In the genomic region with DNA sequence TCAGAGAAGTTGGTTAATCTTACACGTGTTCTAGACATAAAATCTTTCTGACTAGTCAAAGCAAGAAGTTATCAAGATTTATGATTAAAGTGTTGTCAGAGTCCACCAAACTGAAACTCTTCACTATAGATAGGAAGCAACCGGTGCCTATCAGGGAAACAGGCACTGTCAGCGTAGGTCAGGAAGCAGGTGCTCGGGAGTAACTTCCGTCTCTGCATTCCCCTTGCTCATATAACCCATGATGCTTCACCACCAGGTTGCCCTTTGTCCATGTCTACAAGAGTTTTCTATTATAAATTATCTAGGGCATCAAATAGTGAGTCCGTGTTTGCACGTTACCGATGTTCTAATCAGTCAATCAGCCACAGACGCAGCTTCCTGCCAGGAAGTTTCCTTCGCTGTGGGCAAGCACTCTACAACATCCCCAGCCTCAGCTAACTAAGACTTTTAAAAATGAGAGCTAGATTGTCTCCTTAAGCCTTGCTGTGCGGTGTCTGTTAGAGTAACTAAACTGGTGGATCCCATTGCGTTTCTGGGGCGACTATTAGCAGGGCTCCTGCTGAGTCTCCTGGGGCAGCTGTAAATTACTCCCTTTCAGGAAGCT, we compare ENCODE assay signal across 19 mouse cellular contexts. TPM values are rescaled to one million over a fixed set of nuclear protein-coding genes. Genes with fewer than 3 reads are reported as not detected.
A peak's percentile ranks its signal among the peaks of the same experiment; 100 is the strongest.
DNase-seq lines count a peak whose midpoint lies in the region; ATAC-seq and TF ChIP-seq lines count a peak whose summit lies in the region.
"Had no signal": no experiment of that assay in that cellular context is flagged by ENCODE, and none has a peak within 500 bp of the region (broad histone marks: within the 10 kb centered on the region; RNA-seq: fewer than 3 reads in every experiment).

No protein-coding gene starts in this region.

- TF ChIP-seq POLR2A in brain, embryonic 14.5 days (IDR thresholded peaks at IDR 0.05; ENCODE audit: borderline replicate concordance, extremely low read depth, insufficient read depth, insufficient read length, poor library complexity, severe bottlenecking) = no peak

- H3K27ac ChIP-seq in heart, embryonic 11.5 days (ENCODE audit: low read depth, low read length) = no peak overlapping the region
- H3K27ac ChIP-seq in kidney, embryonic 16.5 days (ENCODE audit: low read length) = no peak overlapping the region
- H3K27ac ChIP-seq in intestine, postnatal 0 days (ENCODE audit: low read depth, low read length) = no peak overlapping the region
- H3K27ac ChIP-seq: hindbrain, embryonic 15.5 days; limb, embryonic 12.5 days; macrophage; midbrain, embryonic 15.5 days had no signal

- 15% methylated on average over 13 of the region's 13 CpGs for WGBS in heart, embryonic 11.5 days (ENCODE audit: insufficient replicate concordance)
- WGBS in kidney, embryonic 16.5 days = 20% methylated on average over 13 of the region's 13 CpGs
- WGBS in intestine, postnatal 0 days = 21% methylated on average over 13 of the region's 13 CpGs

- peaks cover 14% of the 10 kb centered on the region; the same call in 1 of the 2 replicates for H3K27me3 ChIP-seq in heart, embryonic 11.5 days (ENCODE audit: control insufficient read depth, insufficient read depth, low read length)
- H3K27me3 ChIP-seq in kidney, embryonic 16.5 days (ENCODE audit: insufficient read depth, low read length) = peaks cover 4% of the 10 kb centered on the region; the same call in 1 of the 2 replicates
- H3K27me3 ChIP-seq in intestine, postnatal 0 days (replicated peaks; ENCODE audit: control insufficient read depth, insufficient read depth, low read length) = peaks cover 6% of the 10 kb centered on the region; the same call in 1 of the 2 replicates
- H3K27me3 ChIP-seq: hindbrain, embryonic 15.5 days; midbrain, embryonic 15.5 days had no signal

- no peak overlapping the region for H3K9ac ChIP-seq in heart, embryonic 11.5 days (ENCODE audit: low read depth, low read length)
- no peak overlapping the region for H3K9ac ChIP-seq in kidney, embryonic 16.5 days (replicated peaks; ENCODE audit: low read length)
- H3K9ac ChIP-seq in intestine, postnatal 0 days (ENCODE audit: low read depth, low read length) = no peak overlapping the region
- H3K9ac ChIP-seq: hindbrain, embryonic 15.5 days; limb, embryonic 12.5 days; midbrain, embryonic 15.5 days had no signal

- 0 out of 2 replicates have a peak, but pooled peaks cover 3% of the 10 kb centered on the region for H3K4me1 ChIP-seq in heart, embryonic 11.5 days (ENCODE audit: control insufficient read depth, insufficient read depth, low read length)
- H3K4me1 ChIP-seq in kidney, embryonic 16.5 days (ENCODE audit: insufficient read depth, low read length) = peaks cover 10% of the 10 kb centered on the region; the same call in 1 of the 2 replicates
- no peaks in the 10 kb centered on the region for H3K4me1 ChIP-seq in intestine, postnatal 0 days (replicated peaks; ENCODE audit: control insufficient read depth, insufficient read depth, low read length)
- H3K4me1 ChIP-seq: midbrain, embryonic 15.5 days had no signal

- no peak for DNase-seq in heart, adult 11 months
- no peak for DNase-seq in kidney, postnatal 25 days
- peak; percentile 14 for DNase-seq in brain, embryonic 14.5 days (ENCODE audit: low read depth)
- DNase-seq in urinary bladder, adult 18-20 months (ENCODE audit: low spot score in 2 of 2) = no peak
- DNase-seq in natural killer cell, adult 2 months (ENCODE audit: low spot score in 2 of 2) = no peak
- DNase-seq: adrenal gland, postnatal 36 days; cerebellum, adult 9-11 months; embryo, embryonic 11 days; right cerebral cortex, postnatal 25 days; thymus, adult 18-20 months had no signal

- no peaks in the 10 kb centered on the region for H3K9me3 ChIP-seq in heart, embryonic 11.5 days (replicated peaks; ENCODE audit: control insufficient read depth, low read length)
- no peaks in the 10 kb centered on the region for H3K9me3 ChIP-seq in kidney, embryonic 16.5 days (ENCODE audit: low read length)
- H3K9me3 ChIP-seq in intestine, postnatal 0 days (ENCODE audit: control insufficient read depth) = no peaks in the 10 kb centered on the region
- H3K9me3 ChIP-seq: hindbrain, embryonic 15.5 days; limb, embryonic 12.5 days; midbrain, embryonic 15.5 days had no signal

- H3K4me3 ChIP-seq in heart, embryonic 11.5 days (ENCODE audit: low read depth, low read length) = no peak overlapping the region
- no peak overlapping the region for H3K4me3 ChIP-seq in kidney, embryonic 16.5 days (ENCODE audit: low read length)
- no peak overlapping the region for H3K4me3 ChIP-seq in intestine, postnatal 0 days (ENCODE audit: low read depth, low read length)
- H3K4me3 ChIP-seq: hindbrain, embryonic 15.5 days; limb, embryonic 12.5 days; midbrain, embryonic 15.5 days had no signal

- no peaks in the 10 kb centered on the region for H3K36me3 ChIP-seq in heart, embryonic 11.5 days (ENCODE audit: control insufficient read depth, insufficient read depth, low read length)
- no peaks in the 10 kb centered on the region for H3K36me3 ChIP-seq in kidney, embryonic 16.5 days (ENCODE audit: insufficient read depth, low read length)
- H3K36me3 ChIP-seq in intestine, postnatal 0 days (ENCODE audit: control insufficient read depth, insufficient read depth) = no peaks in the 10 kb centered on the region
- H3K36me3 ChIP-seq: hindbrain, embryonic 15.5 days; limb, embryonic 12.5 days; midbrain, embryonic 15.5 days had no signal

- H3K4me2 ChIP-seq in heart, embryonic 11.5 days = 0 out of 2 replicates have a peak overlapping the region, but pooled peaks have one; percentile 17
- 0 out of 2 replicates have a peak overlapping the region, but pooled peaks have one; percentile 16 for H3K4me2 ChIP-seq in kidney, embryonic 16.5 days (replicated peaks; ENCODE audit: low read depth, low read length)
- H3K4me2 ChIP-seq in intestine, postnatal 0 days (replicated peaks; ENCODE audit: low read depth) = peak overlapping the region; percentile 27; the same call in 1 of the 2 replicates
- H3K4me2 ChIP-seq: hindbrain, embryonic 15.5 days; limb, embryonic 12.5 days; midbrain, embryonic 15.5 days had no signal

- no peak for ATAC-seq in heart, embryonic 11.5 days (replicated peaks; ENCODE audit: insufficient number of reproducible peaks, low FRiP score, low TSS enrichment)
- no peak for ATAC-seq in kidney, embryonic 16.5 days (ENCODE audit: low FRiP score, low TSS enrichment)
- ATAC-seq in intestine, postnatal 0 days = peak; percentile 72; the same call in 1 of the 2 replicates
- ATAC-seq: forebrain, embryonic 14.5 days; midbrain, embryonic 15.5 days had no signal

- TF ChIP-seq CTCF in brain, embryonic 14.5 days (IDR thresholded peaks at IDR 0.05; ENCODE audit: borderline replicate concordance, extremely low read depth, insufficient read depth, insufficient read length) = no peak
- TF ChIP-seq CTCF in intestine, postnatal 0 days (IDR thresholded peaks at IDR 0.05; ENCODE audit: low read depth) = no peak

RNA-seq across cellular contexts. Expression of gene Erich2, which starts 10.8 kb away (rescaled TPM):
- polyA plus RNA-seq in heart, embryonic 11.5 days (2014; fragmentation: Nextera tagmentation; extraction: Ambion mirVana) = 0.31 and 1.0 TPM in 2 replicates
- 2.6 and 2.7 TPM in 2 replicates for polyA plus RNA-seq in kidney, embryonic 16.5 days (2015; fragmentation: Nextera tagmentation; extraction: Ambion mirVana)
- polyA plus RNA-seq in brain, embryonic 14.5 days (2012; rRNA removed) = 2.3 and 2.6 TPM in 2 replicates
- polyA plus RNA-seq in intestine, postnatal 0 days (2015; fragmentation: Nextera tagmentation; extraction: Ambion mirVana) = 0.94 and 1.3 TPM in 2 replicates
- polyA plus RNA-seq: liver, embryonic 16.5 days; macrophage had no signal

RNA-seq across cellular contexts. Expression of gene Sp5, which starts 23.1 kb away (rescaled TPM):
- 0.17 and 1.1 TPM in 2 replicates for polyA plus RNA-seq in heart, embryonic 11.5 days (2014; fragmentation: Nextera tagmentation; extraction: Ambion mirVana)
- polyA plus RNA-seq in kidney, embryonic 16.5 days (2015; fragmentation: Nextera tagmentation; extraction: Ambion mirVana) = 1.9 and 2.1 TPM in 2 replicates
- polyA plus RNA-seq in brain, embryonic 14.5 days (2012; rRNA removed) = 18.8 and 19.2 TPM in 2 replicates
- 0.78 and 1.1 TPM in 2 replicates for polyA plus RNA-seq in intestine, postnatal 0 days (2015; fragmentation: Nextera tagmentation; extraction: Ambion mirVana)
- polyA plus RNA-seq: liver, embryonic 16.5 days; macrophage had no signal

RNA-seq across cellular contexts. Expression of gene Gad1, which starts 55.1 kb away (rescaled TPM):
- polyA plus RNA-seq in heart, embryonic 11.5 days (2014; fragmentation: Nextera tagmentation; extraction: Ambion mirVana) = 0.57 and 0.99 TPM in 2 replicates
- 0.11 and 0.28 TPM in 2 replicates for polyA plus RNA-seq in kidney, embryonic 16.5 days (2015; fragmentation: Nextera tagmentation; extraction: Ambion mirVana)
- polyA plus RNA-seq in brain, embryonic 14.5 days (2012; rRNA removed) = 140 and 158 TPM in 2 replicates
- 0.12 TPM in 1 of 2 replicates, not detected in the other for polyA plus RNA-seq in intestine, postnatal 0 days (2015; fragmentation: Nextera tagmentation; extraction: Ambion mirVana)
- polyA plus RNA-seq: macrophage had no signal

Comparison
In these comparisons a context has a peak if more than half of its experiments do, and no peak if none do; other contexts are left out.
1. RNA of gene Gad1, which starts 55.1 kb away (polyA plus RNA-seq): 140 to 158 TPM in brain, embryonic 14.5 days; 0.57 to 0.99 TPM in heart, embryonic 11.5 days, 0.12 TPM in intestine, postnatal 0 days and 0.11 to 0.28 TPM in kidney, embryonic 16.5 days; every median in the first group is over 10 times any median in the second.
2. Peak in every context shown above with its lines, with median percentiles within 50 percentile points of each other: H3K4me2 ChIP-seq.